Mouse (Mus musculus) neural tube, embryonic 11.5 days (tissue): ENCODE measurements around the gene Cpm. TPM values are rescaled to one million over a fixed set of nuclear protein-coding genes. Genes with fewer than 3 reads are reported as not detected.
"Not testable (repeated sequence)": the region's sequence is repeated elsewhere in the genome, so short reads cannot be mapped to it uniquely, and the experiment has no call there.

Experiments
- ATAC-seq: fragments of 200-750 bp; cut with Nextera tagmentation; 2 replicates; pipeline ENCODE4 v1.8.0; 2017; ENCODE audit warnings: moderate number of reproducible peaks, mild to moderate bottlenecking, moderate TSS enrichment, moderate library complexity; ENCODE audit not compliant: insufficient read depth, low FRiP score, low TSS enrichment
- DNase-seq: peaks from one replicate; pipeline ENCODE4 v3.0.0-alpha.2; 2015; ENCODE audit warnings: low spot score
- H3K27ac ChIP-seq: fragments of 300-500 bp; sonication (generic); 2 replicates; pipeline ENCODE4 v1.5.1; 2014; ENCODE audit warnings: low read depth, mild to moderate bottlenecking, low read length
- H3K27me3 ChIP-seq: fragments of 300-500 bp; sonication (generic); 2 replicates; pipeline ENCODE4 v1.6.1; 2014; ENCODE audit warnings: mild to moderate bottlenecking, low read length, mixed read lengths; ENCODE audit not compliant: control insufficient read depth, insufficient read depth
- H3K36me3 ChIP-seq: fragments of 300-500 bp; sonication (generic); 2 replicates; pipeline ENCODE4 v1.6.1; 2014; ENCODE audit warnings: mild to moderate bottlenecking, low read length, moderate library complexity, mixed read lengths; ENCODE audit not compliant: control insufficient read depth, insufficient read depth
- H3K4me1 ChIP-seq: fragments of 300-500 bp; sonication (generic); 2 replicates; pipeline ENCODE4 v1.6.1; 2014; ENCODE audit warnings: low read length, mixed read lengths; ENCODE audit not compliant: control insufficient read depth, insufficient read depth
- H3K4me2 ChIP-seq: fragments of 300-500 bp; sonication (generic); 2 replicates; pipeline ENCODE4 v1.6.1; 2014; ENCODE audit warnings: low read depth, mild to moderate bottlenecking, moderate library complexity
- H3K4me3 ChIP-seq: fragments of 300-500 bp; sonication (generic); 2 replicates; pipeline ENCODE4 v1.5.1; 2014; ENCODE audit warnings: low read depth, low read length
- H3K9ac ChIP-seq: fragments of 300-500 bp; sonication (generic); 2 replicates; pipeline ENCODE4 v1.6.1; 2014; ENCODE audit warnings: mild to moderate bottlenecking, low read length
- H3K9me3 ChIP-seq: fragments of 300-500 bp; sonication (generic); 2 replicates; pipeline ENCODE4 v1.6.1; 2016; ENCODE audit warnings: low read length; ENCODE audit not compliant: control insufficient read depth
- WGBS: fragments of 180-500 bp; shearing (Covaris S2); extraction: QIAGEN DNeasy Blood & Tissue Kit; methylation state at CpG from one replicate; pipeline ENCODE4 v1.1.7; 2014; 5-methylcytosine and 5-hydroxymethylcytosine counted together
- polyA plus RNA-seq: library from polyadenylated mRNA; unstranded; fragments of >200 nt; fragmentation: Nextera tagmentation; extraction: Ambion mirVana; gene quantifications from 2 replicates; pipeline ENCODE4 v1.2.1, GENCODE M21; 2014

Cpm gene
- polyA plus RNA-seq, 1 experiment from 2014 or later = 21.1 TPM

DNA sequence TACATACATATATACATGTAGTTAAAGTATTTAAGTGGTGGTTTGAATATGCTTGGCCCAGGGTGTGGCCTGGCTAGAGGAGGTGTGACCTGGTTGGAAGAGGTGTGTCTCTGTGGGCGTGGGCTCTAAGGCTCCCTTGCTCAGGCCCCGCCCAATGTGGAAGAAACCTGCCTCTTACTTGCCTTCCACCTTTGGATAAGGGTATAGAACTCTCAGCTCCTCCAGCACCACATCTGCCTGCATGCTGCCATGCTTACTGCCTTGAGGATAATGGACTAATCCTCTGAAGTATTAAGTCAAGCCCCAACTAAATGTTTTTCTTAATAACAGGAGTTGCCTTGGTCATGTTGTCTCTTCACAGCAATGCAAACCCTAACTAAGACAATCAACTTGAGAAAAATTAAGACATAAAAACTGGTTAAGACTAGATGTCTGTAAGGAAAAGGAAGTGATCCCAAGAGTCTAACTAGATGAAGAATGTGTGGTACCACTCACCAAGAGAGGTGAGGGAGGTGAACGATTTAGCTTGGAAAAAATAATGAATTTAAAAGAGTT is 68.3 kb downstream of the Cpm start:
- no peak for ATAC-seq
- Histone ChIP-seq H3K9ac (no peak overlapping the region), H3K9me3 (no peaks in the 10 kb centered on the region), H3K4me3 (no peak overlapping the region), H3K27me3 (no peaks in the 10 kb centered on the region), H3K36me3 (peaks cover 28% of the 10 kb centered on the region), H3K27ac (no peak overlapping the region), H3K4me2 (no peak overlapping the region), H3K4me1 (no peaks in the 10 kb centered on the region)
- no peak for DNase-seq
- 91% methylated on average over 3 of the region's 3 CpGs for WGBS

DNA sequence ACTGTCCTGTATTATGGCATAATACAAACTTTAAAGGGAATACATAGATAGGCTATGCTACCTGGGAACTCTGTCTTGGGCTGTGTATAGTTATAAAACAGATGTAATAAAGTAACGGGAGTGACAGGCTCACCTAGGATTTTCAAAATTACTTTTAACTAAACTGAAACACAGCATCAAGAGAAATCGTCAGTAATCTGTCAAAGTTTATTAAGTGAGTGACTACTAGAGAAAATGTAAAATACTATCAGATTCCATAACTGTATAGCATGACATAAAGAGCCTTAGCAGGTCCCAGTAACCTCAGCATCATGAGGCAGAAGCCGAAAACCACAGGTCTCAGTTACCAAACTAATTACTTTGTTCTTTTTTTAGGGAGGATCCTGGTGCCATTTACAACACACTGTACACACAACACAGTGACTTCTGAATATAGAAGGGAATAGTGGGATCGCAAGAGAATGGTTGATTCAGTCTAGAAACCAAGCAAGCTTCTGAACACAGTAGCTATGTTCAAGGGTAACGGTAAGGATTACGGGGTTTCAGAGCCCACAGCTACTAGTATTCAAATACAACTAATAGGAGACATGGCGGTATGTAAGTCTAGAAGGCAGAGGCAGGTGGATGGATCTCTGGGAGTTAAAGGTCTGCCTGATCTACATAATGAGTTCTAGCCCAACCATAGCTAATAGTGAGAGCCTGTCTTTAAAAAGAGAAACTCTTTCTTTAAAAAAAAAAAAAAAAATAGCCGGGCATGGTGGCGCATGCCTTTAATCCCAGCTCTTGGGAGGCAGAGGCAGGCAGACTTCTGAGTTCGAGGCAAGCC is 69.2 kb downstream of the Cpm start:
- no peak overlapping the region for H3K4me2 ChIP-seq
- no peak overlapping the region for H3K27ac ChIP-seq
- DNase-seq (no peak), ATAC-seq (no peak)
- H3K4me3 ChIP-seq = no peak overlapping the region
- no peaks in the 10 kb centered on the region for H3K27me3 ChIP-seq
- no peaks in the 10 kb centered on the region for H3K9me3 ChIP-seq
- no peaks in the 10 kb centered on the region for H3K4me1 ChIP-seq
- H3K36me3 ChIP-seq = peaks cover 27% of the 10 kb centered on the region
- WGBS = 96% methylated on average over 10 of the region's 10 CpGs
- H3K9ac ChIP-seq = no peak overlapping the region

- no peaks in the 10 kb centered on the region for H3K9me3 ChIP-seq
- H3K27me3 ChIP-seq = no peaks in the 10 kb centered on the region
- peaks cover 27% of the 10 kb centered on the region for H3K36me3 ChIP-seq
- no peak overlapping the region for H3K4me2 ChIP-seq
- H3K4me1 ChIP-seq = no peaks in the 10 kb centered on the region
- H3K27ac ChIP-seq = no peak overlapping the region
- no peak overlapping the region for H3K9ac ChIP-seq
- no peak for ATAC-seq
- no peak overlapping the region for H3K4me3 ChIP-seq
- WGBS = 97% methylated on average over 4 of the region's 4 CpGs
- DNase-seq = no peak
These were observed 70.6 kb downstream of the Cpm start for GRCm38 (mm10) chr10:117699914-117700313.

DNA sequence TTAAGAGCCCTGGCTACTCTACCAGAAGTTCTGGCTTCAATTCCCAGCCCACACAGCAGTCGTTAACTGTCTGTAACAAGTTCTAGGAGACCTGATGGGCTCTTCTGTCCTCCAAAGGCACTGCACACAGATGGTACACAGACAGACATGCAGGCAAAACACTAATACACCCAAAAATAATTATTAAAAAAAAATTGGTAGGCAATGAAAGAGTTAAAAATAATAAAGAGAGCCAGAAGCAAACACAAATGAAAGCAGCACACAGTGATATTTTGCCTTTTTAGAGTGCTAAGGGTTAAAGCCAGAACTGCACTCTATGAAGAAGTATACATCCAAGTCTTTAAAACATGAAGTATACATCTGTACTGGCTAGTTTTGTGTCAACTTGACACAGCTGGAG is 71.2 kb downstream of the Cpm start:
- Histone ChIP-seq H3K9ac (no peak overlapping the region), H3K4me3 (no peak overlapping the region), H3K27ac (no peak overlapping the region), H3K4me1 (no peaks in the 10 kb centered on the region), H3K4me2 (no peak overlapping the region), H3K36me3 (peaks cover 29% of the 10 kb centered on the region), H3K27me3 (no peaks in the 10 kb centered on the region), H3K9me3 (no peaks in the 10 kb centered on the region)
- ATAC-seq = no peak
- WGBS = 96% methylated on average over 1 of the region's 1 CpGs
- no peak for DNase-seq

DNA sequence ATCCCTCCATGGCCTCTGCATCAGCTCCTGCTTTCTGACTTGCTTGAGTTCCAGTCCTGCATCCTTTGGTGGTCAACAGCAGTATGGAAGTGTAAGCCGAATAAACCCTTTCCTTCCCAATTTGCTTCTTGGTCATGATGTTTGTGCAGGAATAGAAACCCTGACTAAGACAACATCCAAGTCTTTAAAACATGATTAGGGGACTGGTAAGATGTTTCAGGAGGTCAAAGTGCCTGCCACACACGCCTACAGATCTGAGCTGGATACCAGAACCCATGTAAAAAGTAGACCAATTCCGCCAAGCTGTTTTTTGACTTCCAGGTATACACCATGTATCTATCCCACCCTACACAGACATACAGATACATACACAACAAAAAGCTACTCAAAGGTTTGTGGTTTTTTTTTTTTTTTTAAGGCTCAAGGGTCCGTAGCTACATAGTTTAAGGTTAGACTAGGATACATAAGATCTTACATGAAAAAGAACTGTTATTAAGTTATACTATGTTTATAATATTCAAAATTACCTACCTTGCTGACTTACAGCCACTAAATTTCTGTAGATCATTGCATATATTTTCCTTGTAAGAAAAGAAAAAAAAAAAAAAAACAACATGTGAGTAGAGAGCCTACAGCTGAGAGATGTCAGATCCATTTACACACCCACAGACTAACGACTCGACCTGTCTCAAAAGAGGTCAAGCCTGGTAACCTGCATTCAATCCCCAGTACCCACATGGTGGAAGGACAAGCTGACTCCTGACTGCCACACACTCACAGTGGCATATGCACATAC is 71.9 kb downstream of the Cpm start:
- peaks cover 27% of the 10 kb centered on the region for H3K36me3 ChIP-seq

GRCm38 (mm10) chr10:117702024-117702833 is 72.9 kb downstream of the Cpm start:
- WGBS = 94% methylated on average over 6 of the region's 6 CpGs
- H3K36me3 ChIP-seq = peaks cover 27% of the 10 kb centered on the region
- H3K4me3 ChIP-seq = no peak overlapping the region
- H3K4me1 ChIP-seq = peaks cover under 1% of the 10 kb centered on the region; the same call in 1 of the 2 replicates
- DNase-seq (no peak), ATAC-seq (no peak)
- H3K27ac ChIP-seq = no peak overlapping the region
- no peaks in the 10 kb centered on the region for H3K27me3 ChIP-seq
- H3K4me2 ChIP-seq = no peak overlapping the region
- no peak overlapping the region for H3K9ac ChIP-seq
- no peaks in the 10 kb centered on the region for H3K9me3 ChIP-seq

More for the DNA sequence above, 71.9 kb downstream of the Cpm start:
- DNase-seq (no peak), ATAC-seq (no peak)
- Histone ChIP-seq H3K4me1 (no peaks in the 10 kb centered on the region), H3K27ac (no peak overlapping the region), H3K9ac (no peak overlapping the region), H3K4me2 (no peak overlapping the region), H3K9me3 (no peaks in the 10 kb centered on the region), H3K27me3 (no peaks in the 10 kb centered on the region), H3K4me3 (no peak overlapping the region)
- WGBS = 91% methylated on average over 6 of the region's 6 CpGs

- DNase-seq = no peak
- H3K4me2 ChIP-seq = no peak overlapping the region
- peaks cover 24% of the 10 kb centered on the region for H3K36me3 ChIP-seq
- H3K27ac ChIP-seq = no peak overlapping the region
- H3K27me3 ChIP-seq = no peaks in the 10 kb centered on the region
- H3K9ac ChIP-seq = no peak overlapping the region
- H3K4me1 ChIP-seq = peaks cover 3% of the 10 kb centered on the region; the same call in 1 of the 2 replicates
- 94% methylated on average over 3 of the region's 3 CpGs for WGBS
- ATAC-seq = no peak
- no peak overlapping the region for H3K4me3 ChIP-seq
- H3K9me3 ChIP-seq = no peaks in the 10 kb centered on the region
These were observed 74.2 kb downstream of the Cpm start for GRCm38 (mm10) chr10:117703506-117703905.

GRCm38 (mm10) chr10:117704314-117704963 is 75.1 kb downstream of the Cpm start:
- not testable (repeated sequence) for DNase-seq, H3K9ac ChIP-seq, H3K4me2 ChIP-seq, H3K9me3 ChIP-seq, H3K4me3 ChIP-seq, H3K27me3 ChIP-seq, H3K27ac ChIP-seq, H3K4me1 ChIP-seq, ATAC-seq
- H3K36me3 ChIP-seq = peaks cover 24% of the 10 kb centered on the region
- WGBS = 97% methylated on average over 6 of the region's 6 CpGs
